In genomic region chr4:150239087-150239480, GRCm38 (mm10) we compare ENCODE assay signal across 9 mouse cellular contexts. TPM values are rescaled to one million over a fixed set of nuclear protein-coding genes. Genes with fewer than 3 reads are reported as not detected.
A peak's percentile ranks its signal among the peaks of the same experiment; 100 is the strongest.
DNase-seq lines count a peak whose midpoint lies in the region; ATAC-seq and TF ChIP-seq lines count a peak whose summit lies in the region.
"Had no signal": no experiment of that assay in that cellular context is flagged by ENCODE, and none has a peak within 500 bp of the region (broad histone marks: within the 10 kb centered on the region; RNA-seq: fewer than 3 reads in every experiment).

No protein-coding gene starts in this region.

- peak overlapping the region; percentile 15 for H3K4me3 ChIP-seq in cerebellum, adult 2 months (replicated peaks; ENCODE audit: insufficient read depth, low read depth, low read length)
- H3K4me3 ChIP-seq in spleen, adult 2 months (ENCODE audit: extremely low read depth, insufficient read depth, insufficient read length): no peak overlapping the region
- H3K4me3 ChIP-seq in limb, embryonic 14.5 days (replicated peaks; ENCODE audit: low read length): peak overlapping the region; percentile 80
- H3K4me3 ChIP-seq in stomach, embryonic 15.5 days (replicated peaks): peak overlapping the region; percentile 93

- peak overlapping the region; percentile 82 for H3K9ac ChIP-seq in limb, embryonic 14.5 days (ENCODE audit: low read depth, low read length, severe bottlenecking)
- no peak overlapping the region for H3K9ac ChIP-seq in stomach, embryonic 15.5 days

- H3K36me3 ChIP-seq in spleen, adult 2 months (ENCODE audit: control insufficient read depth, insufficient read depth, low read length): peaks cover 28% of the 10 kb centered on the region
- peaks cover 52% of the 10 kb centered on the region for H3K36me3 ChIP-seq in limb, embryonic 14.5 days (ENCODE audit: control insufficient read depth, insufficient read depth, low read length)
- peaks cover 35% of the 10 kb centered on the region for H3K36me3 ChIP-seq in stomach, embryonic 15.5 days

- no peak for TF ChIP-seq CTCF in cerebellum, adult 2 months (IDR thresholded peaks at IDR 0.05; ENCODE audit: borderline replicate concordance, insufficient read depth, low read depth, low read length)
- TF ChIP-seq CTCF in spleen, adult 2 months (IDR thresholded peaks at IDR 0.05; ENCODE audit: extremely low read depth, insufficient read depth, insufficient read length, insufficient replicate concordance): no peak

- TF ChIP-seq POLR2A in cerebellum, adult 2 months (IDR thresholded peaks at IDR 0.05; ENCODE audit: borderline replicate concordance, insufficient read depth, low read length): no peak
- TF ChIP-seq POLR2A in spleen, adult 2 months (IDR thresholded peaks at IDR 0.05; ENCODE audit: low read depth, low read length): no peak
- TF ChIP-seq POLR2A in limb, embryonic 14.5 days (IDR thresholded peaks at IDR 0.05; ENCODE audit: borderline replicate concordance, extremely low read depth, insufficient read depth, insufficient read length): no peak

- peaks cover 14% of the 10 kb centered on the region for H3K4me1 ChIP-seq in cerebellum, adult 2 months (ENCODE audit: control insufficient read depth, insufficient read depth, low read length)
- H3K4me1 ChIP-seq in spleen, adult 2 months (ENCODE audit: control insufficient read depth, insufficient read depth, insufficient read length): peaks cover 25% of the 10 kb centered on the region; the same call in 1 of the 2 replicates
- H3K4me1 ChIP-seq in limb, embryonic 14.5 days (ENCODE audit: control insufficient read depth, insufficient read depth, low read length): peaks cover 42% of the 10 kb centered on the region
- peaks cover 42% of the 10 kb centered on the region for H3K4me1 ChIP-seq in stomach, embryonic 15.5 days

- ATAC-seq in limb, embryonic 14.5 days (ENCODE audit: low FRiP score, low read depth): no peak
- ATAC-seq in stomach, embryonic 15.5 days (ENCODE audit: insufficient read depth, low FRiP score, low read depth): no peak

- H3K9me3 ChIP-seq in limb, embryonic 14.5 days (ENCODE audit: control insufficient read depth, low read length): no peaks in the 10 kb centered on the region
- H3K9me3 ChIP-seq in stomach, embryonic 15.5 days: no peaks in the 10 kb centered on the region

- WGBS in cerebellum, adult 2 months: 52% methylated on average over 5 of the region's 5 CpGs
- WGBS in spleen, adult 2 months: 57% methylated on average over 5 of the region's 5 CpGs
- WGBS in limb, embryonic 14.5 days: 20% methylated on average over 5 of the region's 5 CpGs
- 33% methylated on average over 5 of the region's 5 CpGs for WGBS in stomach, embryonic 15.5 days

- no peak for DNase-seq in cerebellum, adult 2 months
- DNase-seq in cerebellum, postnatal 25 days: no peak
- no peak for DNase-seq in spleen, adult 2 months (ENCODE audit: low read depth in 1 of 2, low spot score in 2 of 2)
- DNase-seq in spleen, postnatal 4 days (ENCODE audit: low spot score in 2 of 2): no peak
- DNase-seq in limb, embryonic 14.5 days (ENCODE audit: low spot score): no peak
- no peak for DNase-seq in frontal cortex, postnatal 10 days (ENCODE audit: low spot score in 2 of 2)
- no peak for DNase-seq in gastrocnemius, postnatal 4 days (ENCODE audit: low spot score in 2 of 2)

- H3K27me3 ChIP-seq in cerebellum, adult 2 months (ENCODE audit: control insufficient read depth, insufficient read depth, low read length): no peaks in the 10 kb centered on the region
- no peaks in the 10 kb centered on the region for H3K27me3 ChIP-seq in spleen, adult 2 months (ENCODE audit: control insufficient read depth, insufficient read depth, low read length)
- no peaks in the 10 kb centered on the region for H3K27me3 ChIP-seq in limb, embryonic 14.5 days (ENCODE audit: control insufficient read depth, insufficient read depth, low read length)
- no peaks in the 10 kb centered on the region for H3K27me3 ChIP-seq in stomach, embryonic 15.5 days (replicated peaks)

- H3K4me2 ChIP-seq in limb, embryonic 14.5 days (replicated peaks; ENCODE audit: low read depth, low read length, severe bottlenecking): peak overlapping the region; percentile 57
- H3K4me2 ChIP-seq in stomach, embryonic 15.5 days: peak overlapping the region; percentile 61

- no peak overlapping the region for H3K27ac ChIP-seq in cerebellum, adult 2 months (ENCODE audit: insufficient read depth, low read length)
- peak overlapping the region; percentile 58 for H3K27ac ChIP-seq in spleen, adult 2 months (ENCODE audit: insufficient read depth, low read length)
- peak overlapping the region; percentile 99; the same call in 1 of the 2 replicates for H3K27ac ChIP-seq in limb, embryonic 14.5 days (replicated peaks; ENCODE audit: low read depth, low read length)
- peak overlapping the region; percentile 97 for H3K27ac ChIP-seq in stomach, embryonic 15.5 days

RNA-seq across cellular contexts. Expression of gene Eno1, which starts 2.6 kb away (rescaled TPM):
- 918 and 961 TPM in 2 replicates for polyA plus RNA-seq in cerebellum, adult 2 months (2012; rRNA removed)
- 120 and 224 TPM in 2 replicates for polyA plus RNA-seq in spleen, adult 2 months (2012; rRNA removed)
- polyA plus RNA-seq in limb, embryonic 14.5 days (2012; rRNA removed): 675 and 907 TPM in 2 replicates
- 1,291 and 1,302 TPM in 2 replicates for polyA plus RNA-seq in limb, embryonic 14.5 days (2014; fragmentation: Nextera tagmentation; extraction: Ambion mirVana)
- polyA plus RNA-seq in stomach, embryonic 15.5 days (2015; fragmentation: Nextera tagmentation; extraction: Ambion mirVana): 1,302 and 1,597 TPM in 2 replicates
- 100 to 1,000 TPM; 479 to 529 TPM for total RNA-seq in gastrocnemius, postnatal 4 days (2021)

RNA-seq across cellular contexts. Expression of gene Car6, which starts 38.0 kb away (rescaled TPM):
- polyA plus RNA-seq in cerebellum, adult 2 months (2012; rRNA removed): not detected in 2 replicates
- polyA plus RNA-seq in spleen, adult 2 months (2012; rRNA removed): not detected in 2 replicates
- polyA plus RNA-seq in limb, embryonic 14.5 days (2012; rRNA removed): 0.14 and 0.26 TPM in 2 replicates
- polyA plus RNA-seq in limb, embryonic 14.5 days (2014; fragmentation: Nextera tagmentation; extraction: Ambion mirVana): 0.14 TPM in 1 of 2 replicates, not detected in the other
- not detected in 2 replicates for polyA plus RNA-seq in stomach, embryonic 15.5 days (2015; fragmentation: Nextera tagmentation; extraction: Ambion mirVana)
- total RNA-seq in gastrocnemius, postnatal 4 days (2021): under 1 TPM in 1 of 2 experiments, not detected in 1; 0.27 TPM
- total RNA-seq: common myeloid progenitor, adult 5-6 weeks had no signal

RNA-seq across cellular contexts. Expression of gene Rere, which starts 42.4 kb away (rescaled TPM):
- polyA plus RNA-seq in cerebellum, adult 2 months (2012; rRNA removed): 69.1 and 73.2 TPM in 2 replicates
- 66.2 and 70.3 TPM in 2 replicates for polyA plus RNA-seq in spleen, adult 2 months (2012; rRNA removed)
- 43.3 and 51.3 TPM in 2 replicates for polyA plus RNA-seq in limb, embryonic 14.5 days (2012; rRNA removed)
- polyA plus RNA-seq in limb, embryonic 14.5 days (2014; fragmentation: Nextera tagmentation; extraction: Ambion mirVana): 28.5 and 32.3 TPM in 2 replicates
- polyA plus RNA-seq in stomach, embryonic 15.5 days (2015; fragmentation: Nextera tagmentation; extraction: Ambion mirVana): 23.7 and 33.3 TPM in 2 replicates
- 10 to 100 TPM; 68.1 to 70.3 TPM for total RNA-seq in gastrocnemius, postnatal 4 days (2021)
